Mouse (Mus musculus) neural tube, embryonic 11.5 days (tissue): ENCODE results near the gene Vamp3. TPM values are rescaled to one million over a fixed set of nuclear protein-coding genes. Genes with fewer than 3 reads are reported as not detected.
A peak's percentile ranks its signal among the peaks of the same experiment; 100 is the strongest.

Source experiments
- ATAC-seq: fragments of 200-750 bp; cut with Nextera tagmentation; 2 replicates; pipeline ENCODE4 v1.8.0; 2017; ENCODE audit warnings: moderate number of reproducible peaks, mild to moderate bottlenecking, moderate TSS enrichment, moderate library complexity; ENCODE audit not compliant: insufficient read depth, low FRiP score, low TSS enrichment
- DNase-seq: peaks from one replicate; pipeline ENCODE4 v3.0.0-alpha.2; 2015; ENCODE audit warnings: low spot score
- H3K27ac ChIP-seq: fragments of 300-500 bp; sonication (generic); 2 replicates; pipeline ENCODE4 v1.5.1; 2014; ENCODE audit warnings: low read depth, mild to moderate bottlenecking, low read length
- H3K27me3 ChIP-seq: fragments of 300-500 bp; sonication (generic); 2 replicates; pipeline ENCODE4 v1.6.1; 2014; ENCODE audit warnings: mild to moderate bottlenecking, low read length, mixed read lengths; ENCODE audit not compliant: control insufficient read depth, insufficient read depth
- H3K36me3 ChIP-seq: fragments of 300-500 bp; sonication (generic); 2 replicates; pipeline ENCODE4 v1.6.1; 2014; ENCODE audit warnings: mild to moderate bottlenecking, low read length, moderate library complexity, mixed read lengths; ENCODE audit not compliant: control insufficient read depth, insufficient read depth
- H3K4me1 ChIP-seq: fragments of 300-500 bp; sonication (generic); 2 replicates; pipeline ENCODE4 v1.6.1; 2014; ENCODE audit warnings: low read length, mixed read lengths; ENCODE audit not compliant: control insufficient read depth, insufficient read depth
- H3K4me2 ChIP-seq: fragments of 300-500 bp; sonication (generic); 2 replicates; pipeline ENCODE4 v1.6.1; 2014; ENCODE audit warnings: low read depth, mild to moderate bottlenecking, moderate library complexity
- H3K4me3 ChIP-seq: fragments of 300-500 bp; sonication (generic); 2 replicates; pipeline ENCODE4 v1.5.1; 2014; ENCODE audit warnings: low read depth, low read length
- H3K9ac ChIP-seq: fragments of 300-500 bp; sonication (generic); 2 replicates; pipeline ENCODE4 v1.6.1; 2014; ENCODE audit warnings: mild to moderate bottlenecking, low read length
- H3K9me3 ChIP-seq: fragments of 300-500 bp; sonication (generic); 2 replicates; pipeline ENCODE4 v1.6.1; 2016; ENCODE audit warnings: low read length; ENCODE audit not compliant: control insufficient read depth
- WGBS: fragments of 180-500 bp; shearing (Covaris S2); extraction: QIAGEN DNeasy Blood & Tissue Kit; methylation state at CpG from one replicate; pipeline ENCODE4 v1.1.7; 2014; 5-methylcytosine and 5-hydroxymethylcytosine counted together
- polyA plus RNA-seq: library from polyadenylated mRNA; unstranded; fragments of >200 nt; fragmentation: Nextera tagmentation; extraction: Ambion mirVana; gene quantifications from 2 replicates; pipeline ENCODE4 v1.2.1, GENCODE M21; 2014

The Vamp3 gene
- polyA plus RNA-seq, 1 experiment from 2014 or later, result 66.1 TPM

GRCm38 (mm10) chr4:151089270-151089669 lies 31.5 kb upstream of the Vamp3 start, which contains the start of gene Gm13090:
Gene Gm13090, plus strand, starts transcription at chr4:151089570.
- H3K4me1 ChIP-seq, result no peaks in the 10 kb centered on the region
- WGBS, result 92% methylated on average over 7 of the region's 7 CpGs
- peaks cover 10% of the 10 kb centered on the region for H3K36me3 ChIP-seq
- no peaks in the 10 kb centered on the region for H3K27me3 ChIP-seq
- H3K9me3 ChIP-seq, result no peaks in the 10 kb centered on the region
- H3K27ac ChIP-seq, result no peak within 1 kb of the TSS
- H3K4me3 ChIP-seq, result no peak within 1 kb of the TSS
- ATAC-seq (no peak), DNase-seq (no peak)
- no peak within 1 kb of the TSS for H3K4me2 ChIP-seq
- H3K9ac ChIP-seq, result no peak within 1 kb of the TSS

GRCm38 (mm10) chr4:151088819-151089218 lies 31.1 kb upstream of the Vamp3 start:
- DNase-seq, result no peak
- peaks cover 10% of the 10 kb centered on the region for H3K36me3 ChIP-seq

GRCm38 (mm10) chr4:151087358-151087757 lies 29.6 kb upstream of the Vamp3 start:
- Histone ChIP-seq H3K27ac (no peak overlapping the region), H3K36me3 (peaks cover 12% of the 10 kb centered on the region), H3K9ac (no peak overlapping the region), H3K9me3 (no peaks in the 10 kb centered on the region), H3K4me1 (no peaks in the 10 kb centered on the region), H3K4me3 (no peak overlapping the region), H3K27me3 (no peaks in the 10 kb centered on the region), H3K4me2 (no peak overlapping the region)
- no peak for DNase-seq
- no peak for ATAC-seq
- WGBS, result 97% methylated on average over 1 of the region's 1 CpGs

More at GRCm38 (mm10) chr4:151088819-151089218, 31.1 kb upstream of the Vamp3 start:
- Histone ChIP-seq H3K9me3 (no peaks in the 10 kb centered on the region), H3K4me2 (no peak overlapping the region), H3K4me3 (no peak overlapping the region), H3K27ac (no peak overlapping the region), H3K27me3 (no peaks in the 10 kb centered on the region), H3K9ac (no peak overlapping the region), H3K4me1 (no peaks in the 10 kb centered on the region)
- WGBS, result 95% methylated on average over 14 of the region's 14 CpGs
- no peak for ATAC-seq

- no peak overlapping the region for H3K4me3 ChIP-seq
- ATAC-seq, result no peak
- 79% methylated on average over 5 of the region's 5 CpGs for WGBS
- no peaks in the 10 kb centered on the region for H3K4me1 ChIP-seq
- no peak for DNase-seq
- H3K9me3 ChIP-seq, result no peaks in the 10 kb centered on the region
- no peak overlapping the region for H3K9ac ChIP-seq
- H3K27ac ChIP-seq, result 0 out of 2 replicates have a peak overlapping the region, but pooled peaks have one; percentile 50
- no peaks in the 10 kb centered on the region for H3K27me3 ChIP-seq
- H3K36me3 ChIP-seq, result peaks cover 14% of the 10 kb centered on the region
- no peak overlapping the region for H3K4me2 ChIP-seq
Observed at GRCm38 (mm10) chr4:151083027-151083426, 25.3 kb upstream of the Vamp3 start.

DNA sequence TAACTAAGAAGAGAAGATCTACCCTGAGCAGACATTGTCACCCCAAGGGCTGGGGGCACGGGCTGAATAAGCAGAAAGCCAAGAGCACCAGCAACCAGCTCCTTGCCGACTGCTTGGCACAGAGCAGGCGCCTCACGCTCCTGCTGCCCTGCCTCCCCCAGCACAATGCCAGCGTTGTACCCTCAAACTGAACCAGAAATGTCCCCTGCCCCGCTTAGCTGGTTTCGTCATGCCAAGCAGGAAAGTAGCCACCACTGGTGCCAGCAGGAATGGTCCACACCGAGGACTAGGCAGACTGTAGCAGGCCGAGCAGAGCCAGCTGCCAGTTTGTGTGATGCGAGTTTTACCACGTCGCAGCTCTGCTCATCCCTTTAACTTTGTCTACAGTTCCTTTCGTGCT lies 24.2 kb upstream of the Vamp3 start:
- ATAC-seq (no peak), DNase-seq (no peak)
- Histone ChIP-seq H3K4me3 (no peak overlapping the region), H3K4me1 (no peaks in the 10 kb centered on the region), H3K9me3 (no peaks in the 10 kb centered on the region), H3K36me3 (peaks cover 20% of the 10 kb centered on the region), H3K4me2 (no peak overlapping the region), H3K9ac (no peak overlapping the region), H3K27ac (no peak overlapping the region), H3K27me3 (no peaks in the 10 kb centered on the region)
- WGBS, result 94% methylated on average over 13 of the region's 13 CpGs

- WGBS, result 74% methylated on average over 2 of the region's 2 CpGs
- Histone ChIP-seq H3K36me3 (peaks cover 22% of the 10 kb centered on the region), H3K9me3 (no peaks in the 10 kb centered on the region), H3K4me2 (no peak overlapping the region), H3K27ac (no peak overlapping the region), H3K4me1 (no peaks in the 10 kb centered on the region), H3K4me3 (no peak overlapping the region), H3K9ac (no peak overlapping the region), H3K27me3 (no peaks in the 10 kb centered on the region)
- ATAC-seq, result no peak
- DNase-seq, result no peak
Observed at GRCm38 (mm10) chr4:151081355-151081754, 23.6 kb upstream of the Vamp3 start.

DNA sequence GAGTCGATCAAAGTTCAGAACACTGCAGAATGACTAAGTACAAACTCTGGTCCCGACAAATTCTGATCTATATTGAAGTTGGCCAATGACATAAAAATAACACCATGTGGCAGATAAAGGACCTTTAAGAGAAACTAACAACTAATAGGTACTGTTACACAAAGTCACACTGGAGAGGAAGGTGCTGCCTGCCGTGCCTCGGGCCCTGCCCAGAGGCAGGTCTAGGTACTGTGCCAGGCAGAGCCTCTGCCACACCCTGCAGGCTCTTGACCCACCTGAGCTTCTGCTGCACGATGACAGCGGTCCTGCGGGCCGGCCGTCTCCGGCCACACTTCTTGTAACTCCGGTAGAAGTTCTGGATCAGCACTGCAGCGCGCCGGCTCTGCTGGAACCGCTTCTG lies 17.1 kb upstream of the Vamp3 start:
- peaks cover 16% of the 10 kb centered on the region for H3K36me3 ChIP-seq
- H3K27me3 ChIP-seq, result no peaks in the 10 kb centered on the region
- H3K4me1 ChIP-seq, result no peaks in the 10 kb centered on the region
- H3K9me3 ChIP-seq, result no peaks in the 10 kb centered on the region
- no peak overlapping the region for H3K9ac ChIP-seq
- ATAC-seq, result no peak
- H3K27ac ChIP-seq, result no peak overlapping the region
- no peak overlapping the region for H3K4me2 ChIP-seq
- no peak overlapping the region for H3K4me3 ChIP-seq
- WGBS, result 95% methylated on average over 15 of the region's 15 CpGs
- DNase-seq, result no peak

DNA sequence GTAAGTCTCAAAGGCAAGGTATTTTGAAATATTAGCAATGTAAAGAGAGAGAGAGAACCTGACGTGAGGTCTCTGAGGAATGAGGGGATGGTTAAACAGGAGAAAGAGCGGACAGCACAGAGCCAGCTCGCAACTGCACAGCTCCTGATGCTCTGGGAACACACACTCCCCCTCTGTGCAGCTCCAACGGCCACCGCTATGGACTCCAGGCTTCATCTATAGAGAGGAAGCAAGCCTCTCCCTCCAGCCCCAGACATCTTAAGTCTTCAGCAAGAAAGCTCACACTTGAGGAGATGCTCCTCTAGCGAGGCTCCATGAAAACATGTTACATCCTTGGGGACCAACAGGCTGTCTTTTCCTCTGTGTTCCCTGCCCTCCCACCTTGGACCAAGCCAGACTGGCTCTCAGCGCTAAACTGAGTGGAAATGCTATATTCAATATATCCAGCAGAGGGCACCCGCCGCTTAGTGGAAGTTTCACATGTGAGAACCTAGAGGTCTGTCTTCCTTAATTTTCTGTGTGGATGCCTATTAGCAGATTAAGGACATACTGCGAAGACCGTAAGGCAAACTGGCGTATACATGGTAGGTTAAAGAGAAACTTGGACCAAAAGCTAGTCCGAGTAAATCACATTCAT lies 15.5 kb upstream of the Vamp3 start:
- no peak overlapping the region for H3K27ac ChIP-seq

DNA sequence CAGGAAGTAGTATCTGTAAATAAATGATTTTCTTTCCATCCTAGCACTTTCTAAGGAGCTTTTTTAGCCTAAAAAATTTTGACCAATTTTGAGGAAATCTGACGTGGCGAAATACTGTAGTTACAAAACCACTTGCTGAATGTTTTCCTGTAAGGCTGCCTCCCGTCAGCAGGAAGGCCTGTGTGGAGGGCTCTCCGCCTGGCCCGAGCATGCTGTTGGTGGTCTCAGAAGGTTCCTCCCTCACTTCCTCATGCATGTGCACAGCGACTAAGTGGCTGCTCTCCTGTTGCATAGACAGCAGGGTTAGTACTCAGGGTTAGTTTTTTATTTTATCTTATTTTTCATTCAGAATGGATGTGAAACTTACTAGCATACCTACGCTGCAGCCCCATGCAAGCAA lies 13.2 kb upstream of the Vamp3 start:
- H3K9ac ChIP-seq, result no peak overlapping the region
- no peaks in the 10 kb centered on the region for H3K9me3 ChIP-seq
- no peak for ATAC-seq
- H3K36me3 ChIP-seq, result peaks cover 4% of the 10 kb centered on the region
- no peaks in the 10 kb centered on the region for H3K4me1 ChIP-seq
- no peak overlapping the region for H3K27ac ChIP-seq
- H3K27me3 ChIP-seq, result no peaks in the 10 kb centered on the region
- H3K4me2 ChIP-seq, result no peak overlapping the region
- H3K4me3 ChIP-seq, result no peak overlapping the region
- 88% methylated on average over 7 of the region's 7 CpGs for WGBS
- DNase-seq, result no peak

More for the DNA sequence above, 15.5 kb upstream of the Vamp3 start:
- Histone ChIP-seq H3K9me3 (no peaks in the 10 kb centered on the region), H3K9ac (no peak overlapping the region), H3K4me3 (no peak overlapping the region), H3K36me3 (peaks cover 14% of the 10 kb centered on the region), H3K4me1 (no peaks in the 10 kb centered on the region), H3K27me3 (no peaks in the 10 kb centered on the region), H3K4me2 (no peak overlapping the region)
- no peak for ATAC-seq
- WGBS, result 63% methylated on average over 13 of the region's 13 CpGs
- DNase-seq, result peak; percentile 64
